8 mouse cellular contexts compared by ENCODE assay signal in the genomic region with DNA sequence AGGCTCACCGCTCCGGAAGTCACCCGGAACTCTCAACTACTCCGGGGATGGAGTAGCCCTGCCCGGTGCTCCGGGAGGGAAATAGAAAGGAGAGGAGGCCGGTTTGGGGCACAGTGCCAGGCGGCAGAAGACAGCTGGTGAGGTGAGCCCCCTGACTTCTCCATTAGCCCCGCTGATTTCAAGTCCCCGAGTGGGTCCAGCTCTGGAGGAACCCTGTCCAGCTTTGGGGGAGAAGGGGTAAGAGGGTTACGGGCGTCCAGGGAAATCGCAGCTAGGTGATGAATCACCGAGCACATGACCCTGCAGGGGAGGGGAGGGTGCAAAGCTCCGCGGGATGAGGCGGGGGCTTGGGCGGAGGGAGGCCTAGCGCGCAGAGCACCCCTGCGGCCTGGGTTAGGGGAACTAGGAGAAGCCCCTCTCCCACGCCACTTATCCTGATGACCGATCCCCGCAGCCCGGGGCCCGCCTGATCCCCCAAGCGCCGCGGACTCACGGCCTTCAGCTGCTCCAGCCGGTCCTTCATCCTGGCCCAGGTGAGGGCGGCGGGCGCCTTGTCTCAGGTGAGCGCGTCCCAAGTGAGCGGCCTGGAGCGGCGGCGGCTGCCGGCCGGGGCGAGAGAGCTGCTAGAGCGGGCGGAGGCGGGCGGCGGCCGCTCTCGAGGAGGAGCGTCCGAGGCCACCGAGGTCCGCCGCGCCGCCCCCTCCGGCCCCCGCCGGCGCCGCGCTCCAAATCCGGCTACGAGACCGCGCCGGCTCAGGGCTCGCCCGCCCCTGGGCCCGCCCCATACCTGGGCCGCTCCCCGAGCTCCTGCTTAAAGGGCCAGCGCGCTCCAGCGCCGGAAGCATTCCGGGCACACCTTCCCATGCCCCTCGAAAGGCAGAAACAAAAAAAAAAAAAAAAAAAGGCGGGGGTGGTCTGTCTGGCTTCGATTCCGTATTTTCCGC. TPM values are rescaled to one million over a fixed set of nuclear protein-coding genes. Genes with fewer than 3 reads are reported as not detected.
DNase-seq lines count a peak whose midpoint lies in the region; ATAC-seq and TF ChIP-seq lines count a peak whose summit lies in the region.

No protein-coding gene starts in this region.

- H3K36me3 ChIP-seq in erythroblast, embryonic 14.5 days (ENCODE audit: control insufficient read depth) = no peaks in the 10 kb centered on the region
- H3K36me3 ChIP-seq in intestine, postnatal 0 days (ENCODE audit: control insufficient read depth, insufficient read depth) = no peaks in the 10 kb centered on the region; the same call in 1 of the 2 replicates
- H3K36me3 ChIP-seq in limb, embryonic 10.5 days = no peaks in the 10 kb centered on the region
- H3K36me3 ChIP-seq in midbrain, embryonic 11.5 days (ENCODE audit: control insufficient read depth, insufficient read depth, low read length) = no peaks in the 10 kb centered on the region

- H3K9ac ChIP-seq in intestine, postnatal 0 days (ENCODE audit: low read depth, low read length) = peak overlapping the region; percentile 93
- H3K9ac ChIP-seq in midbrain, embryonic 11.5 days (ENCODE audit: low read length) = peak overlapping the region; percentile 84

- peak overlapping the region; percentile 82 for H3K4me2 ChIP-seq in intestine, postnatal 0 days (replicated peaks; ENCODE audit: low read depth)
- peak overlapping the region; percentile 93 for H3K4me2 ChIP-seq in midbrain, embryonic 11.5 days

- H3K27me3 ChIP-seq in erythroblast, embryonic 14.5 days (ENCODE audit: control insufficient read depth) = peaks cover 60% of the 10 kb centered on the region
- no peaks in the 10 kb centered on the region for H3K27me3 ChIP-seq in intestine, postnatal 0 days (replicated peaks; ENCODE audit: control insufficient read depth, insufficient read depth, low read length)
- peaks cover 54% of the 10 kb centered on the region for H3K27me3 ChIP-seq in limb, embryonic 10.5 days (ENCODE audit: low read depth, poor library complexity, severe bottlenecking)
- peaks cover 7% of the 10 kb centered on the region for H3K27me3 ChIP-seq in midbrain, embryonic 11.5 days (ENCODE audit: control insufficient read depth, insufficient read depth, low read length)

- peak overlapping the region; percentile 99 for H3K27ac ChIP-seq in intestine, postnatal 0 days (ENCODE audit: low read depth, low read length)
- H3K27ac ChIP-seq in limb, embryonic 10.5 days = peak overlapping the region; percentile 73
- H3K27ac ChIP-seq in midbrain, embryonic 11.5 days (ENCODE audit: low read depth, low read length) = no peak overlapping the region

- no peak for TF ChIP-seq CTCF in intestine, postnatal 0 days (IDR thresholded peaks at IDR 0.05; ENCODE audit: low read depth)

- WGBS in intestine, postnatal 0 days = under 1% methylated on average over 71 of the region's 83 CpGs
- under 1% methylated on average over 83 of the region's 83 CpGs for WGBS in limb, embryonic 10.5 days
- WGBS in midbrain, embryonic 11.5 days = under 1% methylated on average over 75 of the region's 83 CpGs

- H3K4me3 ChIP-seq in erythroblast, embryonic 14.5 days (replicated peaks) = peak overlapping the region; percentile 33
- peak overlapping the region; percentile 90 for H3K4me3 ChIP-seq in intestine, postnatal 0 days (ENCODE audit: low read depth, low read length)
- peak overlapping the region; percentile 70 for H3K4me3 ChIP-seq in limb, embryonic 10.5 days
- peak overlapping the region; percentile 74 for H3K4me3 ChIP-seq in midbrain, embryonic 11.5 days (ENCODE audit: low read depth, low read length)

- ATAC-seq in erythroblast, adult 5-6 weeks (replicated peaks; ENCODE audit: low FRiP score, poor library complexity, severe bottlenecking) = no peak
- ATAC-seq in intestine, postnatal 0 days = peak; percentile 78
- peak; percentile 64 for ATAC-seq in midbrain, embryonic 11.5 days (ENCODE audit: low FRiP score)

- H3K4me1 ChIP-seq in erythroblast, embryonic 14.5 days (ENCODE audit: control insufficient read depth) = no peaks in the 10 kb centered on the region; the same call in 1 of the 2 replicates
- H3K4me1 ChIP-seq in intestine, postnatal 0 days (replicated peaks; ENCODE audit: control insufficient read depth, insufficient read depth, low read length) = peaks cover 3% of the 10 kb centered on the region; the same call in 1 of the 2 replicates
- peaks cover 16% of the 10 kb centered on the region for H3K4me1 ChIP-seq in limb, embryonic 10.5 days
- peaks cover 18% of the 10 kb centered on the region for H3K4me1 ChIP-seq in midbrain, embryonic 11.5 days (ENCODE audit: control insufficient read depth, insufficient read depth, low read length)

- DNase-seq in embryo, embryonic 11 days = peak; percentile 68
- DNase-seq in heart, adult 11 months = peak; percentile 97
- peak; percentile 66 for DNase-seq in limb, embryonic 10.5 days (ENCODE audit: low spot score)
- peak; percentile 95 for DNase-seq in midbrain, embryonic 11.5 days (ENCODE audit: low spot score, missing footprints)
- DNase-seq in right cerebral cortex, postnatal 36 days (ENCODE audit: low spot score in 2 of 2) = peak; percentile 31 to 34

- no peaks in the 10 kb centered on the region for H3K9me3 ChIP-seq in erythroblast, embryonic 14.5 days (ENCODE audit: control insufficient read depth, low read length)
- no peaks in the 10 kb centered on the region for H3K9me3 ChIP-seq in intestine, postnatal 0 days (ENCODE audit: control insufficient read depth)
- no peaks in the 10 kb centered on the region for H3K9me3 ChIP-seq in limb, embryonic 10.5 days (replicated peaks)
- no peaks in the 10 kb centered on the region for H3K9me3 ChIP-seq in midbrain, embryonic 11.5 days (ENCODE audit: control insufficient read depth, low read length)

RNA-seq across cellular contexts. Expression of gene Stx3, which starts 0.7 kb away (rescaled TPM):
- not detected in 2 replicates for polyA plus RNA-seq in erythroblast, embryonic 14.5 days (2012)
- total RNA-seq in erythroblast, adult 5-6 weeks (2015; ENCODE audit: low replicate concordance) = 0.19 and 3.6 TPM in 2 replicates
- 3.9 and 4.5 TPM in 2 replicates for total RNA-seq in erythroblast, adult 5-6 weeks (2017; ENCODE audit: low replicate concordance)
- 125 and 137 TPM in 2 replicates for polyA plus RNA-seq in intestine, postnatal 0 days (2015; fragmentation: Nextera tagmentation; extraction: Ambion mirVana)
- 5.6 and 6.3 TPM in 2 replicates for polyA plus RNA-seq in limb, embryonic 10.5 days (2016; fragmentation: Nextera tagmentation; extraction: Ambion mirVana)
- polyA plus RNA-seq in midbrain, embryonic 11.5 days (2014; fragmentation: Nextera tagmentation; extraction: Ambion mirVana) = 19.5 and 23.1 TPM in 2 replicates

RNA-seq across cellular contexts. Expression of gene Olfr1417, which starts 20.5 kb away (rescaled TPM):
- not detected in 2 replicates for polyA plus RNA-seq in erythroblast, embryonic 14.5 days (2012)
- not detected in 2 replicates for total RNA-seq in erythroblast, adult 5-6 weeks (2015; ENCODE audit: low replicate concordance)
- total RNA-seq in erythroblast, adult 5-6 weeks (2017; ENCODE audit: low replicate concordance) = not detected in 2 replicates
- 0.08 TPM in 1 of 2 replicates, not detected in the other for polyA plus RNA-seq in intestine, postnatal 0 days (2015; fragmentation: Nextera tagmentation; extraction: Ambion mirVana)
- polyA plus RNA-seq in limb, embryonic 10.5 days (2016; fragmentation: Nextera tagmentation; extraction: Ambion mirVana) = 0.06 TPM in 1 of 2 replicates, not detected in the other
- not detected in 2 replicates for polyA plus RNA-seq in midbrain, embryonic 11.5 days (2014; fragmentation: Nextera tagmentation; extraction: Ambion mirVana)

RNA-seq across cellular contexts. Expression of gene Olfr1418, which starts 42.4 kb away (rescaled TPM):
- not detected in 2 replicates for polyA plus RNA-seq in erythroblast, embryonic 14.5 days (2012)
- total RNA-seq in erythroblast, adult 5-6 weeks (2015; ENCODE audit: low replicate concordance) = not detected in 2 replicates
- total RNA-seq in erythroblast, adult 5-6 weeks (2017; ENCODE audit: low replicate concordance) = not detected in 2 replicates
- polyA plus RNA-seq in intestine, postnatal 0 days (2015; fragmentation: Nextera tagmentation; extraction: Ambion mirVana) = not detected in 2 replicates
- polyA plus RNA-seq in limb, embryonic 10.5 days (2016; fragmentation: Nextera tagmentation; extraction: Ambion mirVana) = not detected in 2 replicates
- polyA plus RNA-seq in midbrain, embryonic 11.5 days (2014; fragmentation: Nextera tagmentation; extraction: Ambion mirVana) = not detected in 2 replicates

RNA-seq across cellular contexts. Expression of gene Mrpl16, which starts 48.3 kb away (rescaled TPM):
- 1.3 and 1.5 TPM in 2 replicates for polyA plus RNA-seq in erythroblast, embryonic 14.5 days (2012)
- 14.6 and 29.5 TPM in 2 replicates for total RNA-seq in erythroblast, adult 5-6 weeks (2015; ENCODE audit: low replicate concordance)
- 4.2 and 15.3 TPM in 2 replicates for total RNA-seq in erythroblast, adult 5-6 weeks (2017; ENCODE audit: low replicate concordance)
- 54.0 and 54.7 TPM in 2 replicates for polyA plus RNA-seq in intestine, postnatal 0 days (2015; fragmentation: Nextera tagmentation; extraction: Ambion mirVana)
- polyA plus RNA-seq in limb, embryonic 10.5 days (2016; fragmentation: Nextera tagmentation; extraction: Ambion mirVana) = 54.2 and 63.0 TPM in 2 replicates
- polyA plus RNA-seq in midbrain, embryonic 11.5 days (2014; fragmentation: Nextera tagmentation; extraction: Ambion mirVana) = 57.2 and 60.8 TPM in 2 replicates

RNA-seq across cellular contexts. Expression of gene Olfr1419, which starts 56.4 kb away (rescaled TPM):
- not detected in 2 replicates for polyA plus RNA-seq in erythroblast, embryonic 14.5 days (2012)
- not detected in 2 replicates for total RNA-seq in erythroblast, adult 5-6 weeks (2015; ENCODE audit: low replicate concordance)
- total RNA-seq in erythroblast, adult 5-6 weeks (2017; ENCODE audit: low replicate concordance) = not detected in 2 replicates
- not detected in 2 replicates for polyA plus RNA-seq in intestine, postnatal 0 days (2015; fragmentation: Nextera tagmentation; extraction: Ambion mirVana)
- polyA plus RNA-seq in limb, embryonic 10.5 days (2016; fragmentation: Nextera tagmentation; extraction: Ambion mirVana) = not detected in 2 replicates
- not detected in 2 replicates for polyA plus RNA-seq in midbrain, embryonic 11.5 days (2014; fragmentation: Nextera tagmentation; extraction: Ambion mirVana)

Comparison
In these comparisons a context has a peak if more than half of its experiments do, and no peak if none do; other contexts are left out.
1. H3K4me3 ChIP-seq: peak in every context shown above with its lines; median percentile 90 in intestine, postnatal 0 days; 74 in midbrain, embryonic 11.5 days; 70 in limb, embryonic 10.5 days; 33 in erythroblast, embryonic 14.5 days.
2. DNase-seq: peak in every context shown above with its lines; median percentile 97 in heart, adult 11 months; 95 in midbrain, embryonic 11.5 days; 68 in embryo, embryonic 11 days; 66 in limb, embryonic 10.5 days; 32 in right cerebral cortex, postnatal 36 days.